Mouse (Mus musculus): ENCODE results near the gene Gm20388. TPM values are rescaled to one million over a fixed set of nuclear protein-coding genes. Genes with fewer than 3 reads are reported as not detected.
A peak's percentile ranks its signal among the peaks of the same experiment; 100 is the strongest.

The Gm20388 gene
- polyA plus RNA-seq, 1 experiment from 2014 or later, result 5.5 TPM

DNA sequence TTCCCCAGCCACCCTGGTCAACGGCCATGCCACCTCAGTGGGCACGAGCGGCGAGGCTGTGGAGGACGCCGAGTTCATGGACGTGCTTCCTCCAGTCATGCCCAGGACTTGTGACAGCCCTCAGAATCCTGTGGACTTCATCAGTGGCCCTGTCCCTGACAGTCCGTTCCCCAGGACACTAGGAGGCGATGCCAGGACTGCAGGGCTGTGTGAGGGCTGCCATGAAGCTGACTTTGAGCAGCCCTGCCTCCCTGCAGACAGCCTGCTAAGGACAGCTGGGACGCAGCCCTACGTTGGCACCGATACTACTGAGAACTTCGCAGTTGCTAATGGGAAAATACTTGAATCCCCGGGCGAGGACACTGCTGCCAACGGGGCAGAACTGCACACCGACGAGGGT lies 30.8 kb downstream of the Gm20388 start:
- H3K36me3 ChIP-seq, result peaks cover 54% of the 10 kb centered on the region
- no peak overlapping the region for H3K27ac ChIP-seq
- no peaks in the 10 kb centered on the region for H3K4me1 ChIP-seq
- H3K27me3 ChIP-seq, result no peaks in the 10 kb centered on the region
- no peak overlapping the region for H3K9ac ChIP-seq
- H3K4me2 ChIP-seq, result no peak overlapping the region
- WGBS, result 94% methylated on average over 18 of the region's 18 CpGs
- no peak overlapping the region for H3K4me3 ChIP-seq
- ATAC-seq (ENCODE audit: borderline replicate concordance, extremely low read depth, low FRiP score, low TSS enrichment), result no peak
- H3K9me3 ChIP-seq, result no peaks in the 10 kb centered on the region

DNA sequence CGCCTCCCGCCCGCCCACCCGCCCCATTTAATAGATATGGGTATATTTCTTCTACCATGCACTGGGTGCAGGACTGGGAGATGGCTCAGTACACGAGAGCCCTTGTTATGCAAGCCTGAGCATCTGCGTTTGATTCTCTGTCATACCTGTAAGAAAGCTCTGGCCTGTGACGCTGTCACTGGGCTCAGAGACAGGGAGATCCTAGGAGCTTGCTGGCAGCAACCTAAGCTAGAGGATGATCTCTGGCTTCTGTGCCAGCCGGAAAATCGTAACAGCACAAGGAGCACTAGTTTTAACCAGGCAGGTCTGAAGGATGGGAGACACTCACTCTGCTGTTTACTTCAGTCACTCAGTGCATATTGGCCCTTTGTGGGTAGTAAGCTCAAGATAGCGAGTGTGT lies 33.0 kb downstream of the Gm20388 start:
- no peak for ATAC-seq (ENCODE audit: borderline replicate concordance, extremely low read depth, low FRiP score, low TSS enrichment)
- H3K9ac ChIP-seq, result no peak overlapping the region
- no peak overlapping the region for H3K4me2 ChIP-seq
- no peaks in the 10 kb centered on the region for H3K27me3 ChIP-seq
- no peak overlapping the region for H3K27ac ChIP-seq
- peaks cover 55% of the 10 kb centered on the region for H3K36me3 ChIP-seq
- H3K9me3 ChIP-seq, result no peaks in the 10 kb centered on the region
- H3K4me3 ChIP-seq, result no peak overlapping the region
- 92% methylated on average over 10 of the region's 10 CpGs for WGBS
- H3K4me1 ChIP-seq, result no peaks in the 10 kb centered on the region

DNA sequence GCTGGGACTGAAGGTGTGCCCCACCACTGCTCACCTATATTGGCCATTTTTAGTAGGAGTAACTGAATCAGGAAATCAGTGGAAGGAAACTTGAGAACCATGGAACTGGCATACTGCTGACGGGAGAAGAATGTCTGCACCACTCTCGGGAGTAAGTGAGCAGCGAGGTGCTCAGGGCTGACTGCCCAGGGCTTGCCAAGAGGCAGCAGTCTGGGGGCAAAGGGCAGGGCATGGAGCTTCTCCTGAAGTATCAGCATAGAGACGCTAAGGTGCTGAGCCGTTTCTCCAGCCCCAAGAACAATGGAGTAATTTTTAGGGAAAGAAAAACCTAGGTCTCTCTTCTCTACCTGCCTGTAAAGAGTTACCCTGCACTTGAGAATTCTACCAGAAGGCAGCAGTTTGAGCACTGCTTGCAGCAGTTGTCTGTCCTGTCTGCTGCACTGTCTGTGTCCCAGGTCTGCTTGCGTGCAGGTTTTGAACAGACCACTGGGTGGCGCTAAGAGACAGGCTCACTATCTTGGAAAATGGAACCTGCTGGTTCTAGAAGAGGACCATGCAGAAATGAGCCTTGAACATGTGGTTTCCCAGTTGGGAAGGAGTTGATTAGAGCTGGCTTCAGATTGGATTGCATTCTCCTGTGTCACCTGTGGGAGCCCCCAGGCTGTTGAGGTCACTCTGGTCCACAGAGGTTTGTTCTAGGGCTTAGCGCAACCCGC lies 33.6 kb downstream of the Gm20388 start:
- Histone ChIP-seq H3K27ac (no peak overlapping the region), H3K9me3 (no peaks in the 10 kb centered on the region)
- ATAC-seq (ENCODE audit: borderline replicate concordance, extremely low read depth, low FRiP score, low TSS enrichment), result no peak

DNA sequence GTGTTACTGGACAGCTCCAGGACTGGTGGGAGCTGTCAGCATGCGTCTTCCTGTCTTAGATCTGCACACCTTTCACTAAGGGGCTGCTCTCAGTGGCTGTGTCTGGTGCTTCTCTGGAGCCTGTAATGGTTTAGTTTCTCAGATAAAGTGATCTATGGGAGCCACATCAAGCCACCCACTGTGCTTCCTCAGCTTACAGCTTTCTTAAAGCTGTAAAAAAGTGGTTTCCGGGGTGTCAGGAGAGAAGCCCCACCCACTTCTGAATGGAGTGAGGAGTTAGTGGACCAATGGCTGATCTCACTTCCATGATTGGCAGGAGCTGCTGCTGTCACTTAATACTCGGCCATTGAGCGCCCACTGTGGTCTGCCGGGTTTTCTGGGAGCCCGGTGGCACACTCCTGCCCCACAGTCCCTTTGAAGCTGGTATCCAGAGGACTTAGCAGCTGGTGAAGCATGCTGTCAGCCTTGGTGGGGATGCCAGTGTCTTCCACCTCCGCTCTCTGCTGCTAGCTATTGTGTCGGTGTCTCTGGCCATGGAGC lies 35.8 kb downstream of the Gm20388 start:
- no peak overlapping the region for H3K27ac ChIP-seq
- H3K27me3 ChIP-seq, result no peaks in the 10 kb centered on the region
- H3K4me1 ChIP-seq, result no peaks in the 10 kb centered on the region
- H3K4me2 ChIP-seq, result no peak overlapping the region
- 73% methylated on average over 8 of the region's 8 CpGs for WGBS
- no peak for ATAC-seq (ENCODE audit: borderline replicate concordance, extremely low read depth, low FRiP score, low TSS enrichment)
- no peak overlapping the region for H3K4me3 ChIP-seq
- no peak overlapping the region for H3K9ac ChIP-seq
- peaks cover 73% of the 10 kb centered on the region for H3K36me3 ChIP-seq
- no peaks in the 10 kb centered on the region for H3K9me3 ChIP-seq

More for the DNA sequence above, 33.6 kb downstream of the Gm20388 start:
- Histone ChIP-seq H3K36me3 (peaks cover 61% of the 10 kb centered on the region), H3K4me2 (no peak overlapping the region), H3K4me1 (no peaks in the 10 kb centered on the region), H3K9ac (no peak overlapping the region), H3K27me3 (no peaks in the 10 kb centered on the region), H3K4me3 (no peak overlapping the region)
- 52% methylated on average over 9 of the region's 9 CpGs for WGBS

DNA sequence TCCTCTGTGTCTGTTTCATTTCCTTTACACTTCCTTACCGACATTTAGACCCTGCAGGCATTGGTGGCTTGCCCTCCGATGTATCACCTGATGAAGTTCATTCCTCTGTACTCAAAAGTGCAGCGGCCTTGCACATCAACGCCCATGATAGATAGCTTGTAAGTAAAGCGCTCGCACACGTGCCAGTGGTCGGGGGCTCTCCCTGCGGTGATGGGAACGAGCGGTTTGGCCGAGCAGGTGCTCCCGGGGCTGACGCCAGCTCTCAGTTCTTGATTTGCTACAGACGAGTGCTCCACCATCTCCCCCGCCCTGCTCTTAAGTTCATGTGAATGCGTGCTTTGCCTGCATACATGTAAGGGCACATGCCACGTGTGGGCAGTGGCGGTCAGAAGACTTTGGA lies 37.0 kb downstream of the Gm20388 start:
- Histone ChIP-seq H3K9me3 (no peaks in the 10 kb centered on the region), H3K4me2 (no peak overlapping the region), H3K4me1 (no peaks in the 10 kb centered on the region), H3K27ac (no peak overlapping the region), H3K4me3 (no peak overlapping the region), H3K27me3 (no peaks in the 10 kb centered on the region), H3K9ac (no peak overlapping the region), H3K36me3 (peaks cover 72% of the 10 kb centered on the region)
- ATAC-seq (ENCODE audit: borderline replicate concordance, extremely low read depth, low FRiP score, low TSS enrichment), result no peak
- 66% methylated on average over 19 of the region's 19 CpGs for WGBS

DNA sequence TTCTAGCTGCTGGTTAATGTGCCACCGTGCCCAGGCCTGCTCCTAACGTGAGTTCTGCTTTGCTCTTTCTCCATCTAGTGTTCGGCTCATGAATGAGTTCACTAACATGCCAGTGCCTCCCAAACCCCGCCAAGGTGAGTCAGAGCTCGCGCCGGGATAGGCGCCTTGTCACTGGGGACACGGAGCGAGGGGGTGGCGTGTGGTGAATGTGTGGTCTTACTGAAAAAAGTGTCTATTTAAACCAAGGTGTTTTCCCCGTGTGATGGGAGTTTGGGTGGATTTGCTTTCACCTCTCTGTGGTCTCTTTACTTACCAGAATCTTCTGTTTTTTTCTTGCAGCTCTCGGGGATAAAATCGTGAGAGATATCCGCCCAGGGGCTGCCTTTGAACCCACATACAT lies 37.7 kb downstream of the Gm20388 start:
- H3K9ac ChIP-seq, result no peak overlapping the region
- WGBS, result 76% methylated on average over 15 of the region's 15 CpGs
- H3K27ac ChIP-seq, result no peak overlapping the region
- H3K4me2 ChIP-seq, result no peak overlapping the region
- H3K9me3 ChIP-seq, result no peaks in the 10 kb centered on the region
- no peaks in the 10 kb centered on the region for H3K27me3 ChIP-seq
- no peak overlapping the region for H3K4me3 ChIP-seq
- no peak for ATAC-seq (ENCODE audit: borderline replicate concordance, extremely low read depth, low FRiP score, low TSS enrichment)
- H3K36me3 ChIP-seq, result peaks cover 72% of the 10 kb centered on the region
- H3K4me1 ChIP-seq, result no peaks in the 10 kb centered on the region

DNA sequence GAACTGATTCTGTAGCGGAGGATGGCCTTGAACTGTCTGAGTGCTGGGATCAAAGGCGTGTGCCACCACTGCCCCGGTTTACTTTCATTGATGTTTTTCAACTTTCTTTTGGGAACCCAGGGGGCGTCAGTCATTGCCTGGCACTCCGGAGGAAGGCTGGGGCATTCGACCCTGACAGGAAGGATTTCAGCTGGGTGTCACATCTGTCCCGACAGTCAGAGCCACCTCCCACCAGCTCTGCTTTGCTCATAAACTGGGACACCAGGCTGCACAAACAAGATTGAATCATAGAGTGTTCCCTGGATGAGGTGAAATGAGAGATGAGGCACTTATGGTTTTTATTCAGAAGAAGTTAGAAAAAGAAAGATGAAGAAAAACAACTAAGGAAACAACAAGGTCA lies 41.6 kb downstream of the Gm20388 start:
- H3K36me3 ChIP-seq, result peaks cover 89% of the 10 kb centered on the region
- H3K27me3 ChIP-seq, result no peaks in the 10 kb centered on the region
- H3K9me3 ChIP-seq, result no peaks in the 10 kb centered on the region
- no peaks in the 10 kb centered on the region for H3K4me1 ChIP-seq
- 66% methylated on average over 7 of the region's 7 CpGs for WGBS
- no peak overlapping the region for H3K9ac ChIP-seq
- ATAC-seq (ENCODE audit: borderline replicate concordance, extremely low read depth, low FRiP score, low TSS enrichment), result no peak
- H3K4me3 ChIP-seq, result no peak overlapping the region
- no peak overlapping the region for H3K27ac ChIP-seq
- no peak overlapping the region for H3K4me2 ChIP-seq

DNA sequence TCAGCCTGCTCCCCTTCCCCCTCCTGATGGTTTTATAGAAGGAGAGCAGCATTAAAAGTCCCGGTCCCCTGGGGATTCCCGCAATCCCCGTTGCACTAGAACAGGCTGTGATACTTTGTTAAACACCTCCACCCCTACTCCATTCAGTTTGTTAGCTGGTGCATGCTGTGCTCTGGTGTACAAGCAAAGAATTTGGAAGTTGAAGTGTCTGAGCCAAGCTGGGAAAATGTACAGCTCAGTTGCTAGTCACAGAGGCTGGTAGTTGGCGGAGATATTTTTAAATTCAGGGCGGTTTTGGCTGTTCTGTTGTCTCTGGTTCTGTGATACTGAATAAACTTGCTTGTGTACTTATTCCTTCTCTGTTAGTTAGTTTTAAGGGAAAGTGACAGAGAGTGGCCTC lies 42.1 kb downstream of the Gm20388 start:
- no peaks in the 10 kb centered on the region for H3K4me1 ChIP-seq
- no peak overlapping the region for H3K4me2 ChIP-seq
- no peak overlapping the region for H3K9ac ChIP-seq
- H3K27me3 ChIP-seq, result no peaks in the 10 kb centered on the region
- no peak overlapping the region for H3K4me3 ChIP-seq
- H3K36me3 ChIP-seq, result peaks cover 89% of the 10 kb centered on the region
- WGBS, result 85% methylated on average over 5 of the region's 5 CpGs
- ATAC-seq (ENCODE audit: borderline replicate concordance, extremely low read depth, low FRiP score, low TSS enrichment), result no peak
- H3K27ac ChIP-seq, result no peak overlapping the region
- no peaks in the 10 kb centered on the region for H3K9me3 ChIP-seq

DNA sequence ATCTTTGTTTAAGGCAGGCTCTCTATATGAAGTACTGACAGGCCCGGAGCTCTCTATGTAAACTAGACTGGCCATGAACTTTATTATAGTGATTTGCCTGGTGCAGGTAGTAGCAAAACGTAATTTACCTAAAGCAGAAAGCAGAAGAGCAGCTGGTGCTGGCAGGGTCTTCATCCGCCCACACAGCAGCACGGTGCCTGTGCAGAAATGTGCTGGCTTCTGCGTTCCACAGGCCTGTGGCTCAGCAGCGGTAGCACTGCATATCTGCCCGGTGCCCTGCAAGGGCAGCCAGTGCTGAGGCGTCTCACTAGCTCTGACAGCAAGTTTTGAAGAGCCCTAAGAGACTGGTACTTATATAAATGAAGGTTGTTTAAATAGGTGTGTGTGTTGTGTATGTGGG lies 44.7 kb downstream of the Gm20388 start:
- H3K27me3 ChIP-seq, result no peaks in the 10 kb centered on the region
- H3K27ac ChIP-seq, result no peak overlapping the region
- no peak overlapping the region for H3K4me3 ChIP-seq
- peaks cover 75% of the 10 kb centered on the region for H3K36me3 ChIP-seq
- WGBS, result 90% methylated on average over 8 of the region's 8 CpGs
- no peaks in the 10 kb centered on the region for H3K9me3 ChIP-seq
- H3K9ac ChIP-seq, result no peak overlapping the region
- ATAC-seq (ENCODE audit: borderline replicate concordance, extremely low read depth, low FRiP score, low TSS enrichment), result no peak
- H3K4me2 ChIP-seq, result no peak overlapping the region
- no peaks in the 10 kb centered on the region for H3K4me1 ChIP-seq

DNA sequence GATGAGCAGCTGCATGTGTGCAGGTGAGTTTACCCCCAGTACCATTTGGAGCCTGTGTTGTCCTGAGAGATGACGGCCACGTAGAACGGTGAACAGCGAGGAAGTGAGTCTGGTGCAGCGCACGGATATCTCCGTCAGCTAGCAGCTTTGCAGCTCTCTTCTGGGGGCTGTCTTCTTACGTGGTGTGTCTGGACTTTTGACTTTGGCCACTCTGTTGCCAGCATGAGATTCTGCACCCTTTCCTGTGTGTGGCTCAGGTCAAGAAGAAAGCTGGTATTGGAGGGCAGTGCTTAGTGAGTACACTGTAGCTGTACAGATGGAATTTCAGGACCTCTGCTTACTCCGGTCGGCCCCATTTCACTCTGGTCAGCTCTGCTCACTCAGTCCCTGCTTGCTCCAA lies 47.4 kb downstream of the Gm20388 start:
- 92% methylated on average over 10 of the region's 10 CpGs for WGBS
- no peak overlapping the region for H3K4me3 ChIP-seq
- H3K4me1 ChIP-seq, result no peaks in the 10 kb centered on the region
- H3K27me3 ChIP-seq, result no peaks in the 10 kb centered on the region
- no peak overlapping the region for H3K9ac ChIP-seq
- no peak overlapping the region for H3K27ac ChIP-seq
- no peaks in the 10 kb centered on the region for H3K9me3 ChIP-seq
- no peak overlapping the region for H3K4me2 ChIP-seq
- no peak for ATAC-seq (ENCODE audit: borderline replicate concordance, extremely low read depth, low FRiP score, low TSS enrichment)
- H3K36me3 ChIP-seq, result peaks cover 49% of the 10 kb centered on the region

DNA sequence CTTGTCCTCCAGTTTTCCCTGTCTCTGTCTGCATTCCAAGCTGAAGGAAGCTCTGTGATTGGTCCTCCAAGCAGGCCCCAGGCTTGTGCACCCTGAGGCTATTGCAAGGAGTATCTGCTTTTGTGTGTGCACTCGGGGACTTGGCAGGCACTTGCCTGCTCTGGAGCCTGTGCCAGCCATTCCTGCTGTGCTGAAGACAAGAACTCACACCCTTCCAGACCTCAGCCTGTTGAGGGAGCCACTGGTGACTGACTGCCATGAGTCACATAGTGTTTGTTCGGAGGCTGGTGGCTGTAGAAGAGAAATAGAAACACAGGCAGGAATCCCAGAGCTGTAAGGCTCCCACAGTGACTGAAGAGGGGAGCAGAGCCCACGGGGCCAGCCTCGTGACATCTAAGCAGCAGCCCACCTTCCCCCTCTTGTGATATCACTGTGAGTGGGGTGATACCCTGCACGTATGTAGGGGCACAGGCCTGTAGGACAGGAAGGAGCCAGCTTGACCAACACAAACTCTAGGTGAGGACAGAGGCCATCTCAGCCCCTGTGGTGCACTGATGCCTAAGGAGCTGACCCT lies 50.0 kb downstream of the Gm20388 start:
- H3K4me2 ChIP-seq, result no peak overlapping the region
- no peaks in the 10 kb centered on the region for H3K9me3 ChIP-seq
- WGBS, result 52% methylated on average over 5 of the region's 5 CpGs
- peaks cover 23% of the 10 kb centered on the region for H3K36me3 ChIP-seq
- H3K9ac ChIP-seq, result no peak overlapping the region
- no peak overlapping the region for H3K4me3 ChIP-seq
- H3K27ac ChIP-seq, result no peak overlapping the region
- no peaks in the 10 kb centered on the region for H3K27me3 ChIP-seq
- ATAC-seq (ENCODE audit: borderline replicate concordance, extremely low read depth, low FRiP score, low TSS enrichment), result 0 out of 2 replicates have a peak, but pooled peaks have one; percentile 42
- no peaks in the 10 kb centered on the region for H3K4me1 ChIP-seq

DNA sequence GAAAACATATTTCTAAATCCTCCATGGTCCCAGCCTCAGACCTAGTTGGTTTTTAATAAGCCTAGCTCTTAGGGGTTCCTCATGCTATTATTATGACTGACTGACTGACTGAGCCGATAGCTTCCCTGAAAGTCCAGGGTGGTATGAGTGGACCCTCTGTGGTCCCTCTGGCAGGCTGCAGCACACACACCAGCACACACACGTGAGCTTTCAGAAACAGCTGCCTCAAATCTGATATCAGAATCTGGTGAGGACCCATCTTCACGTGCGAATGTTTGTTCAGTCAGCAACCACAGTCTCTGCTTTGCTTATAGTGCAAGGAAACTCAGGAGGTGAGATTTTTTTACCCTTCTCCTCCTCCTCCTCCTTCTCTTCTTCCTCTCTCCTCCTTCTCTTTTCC lies 54.2 kb downstream of the Gm20388 start:
- no peaks in the 10 kb centered on the region for H3K9me3 ChIP-seq
- H3K27ac ChIP-seq, result no peak overlapping the region
- 46% methylated on average over 4 of the region's 4 CpGs for WGBS
- ATAC-seq (ENCODE audit: borderline replicate concordance, extremely low read depth, low FRiP score, low TSS enrichment), result no peak
- no peak overlapping the region for H3K4me2 ChIP-seq
- no peaks in the 10 kb centered on the region for H3K4me1 ChIP-seq
- no peaks in the 10 kb centered on the region for H3K36me3 ChIP-seq
- no peak overlapping the region for H3K9ac ChIP-seq
- H3K4me3 ChIP-seq, result no peak overlapping the region
- no peaks in the 10 kb centered on the region for H3K27me3 ChIP-seq

All from lung, embryonic 15.5 days (tissue).